ENCODE assay signal across 8 mouse cellular contexts in the genomic region with DNA sequence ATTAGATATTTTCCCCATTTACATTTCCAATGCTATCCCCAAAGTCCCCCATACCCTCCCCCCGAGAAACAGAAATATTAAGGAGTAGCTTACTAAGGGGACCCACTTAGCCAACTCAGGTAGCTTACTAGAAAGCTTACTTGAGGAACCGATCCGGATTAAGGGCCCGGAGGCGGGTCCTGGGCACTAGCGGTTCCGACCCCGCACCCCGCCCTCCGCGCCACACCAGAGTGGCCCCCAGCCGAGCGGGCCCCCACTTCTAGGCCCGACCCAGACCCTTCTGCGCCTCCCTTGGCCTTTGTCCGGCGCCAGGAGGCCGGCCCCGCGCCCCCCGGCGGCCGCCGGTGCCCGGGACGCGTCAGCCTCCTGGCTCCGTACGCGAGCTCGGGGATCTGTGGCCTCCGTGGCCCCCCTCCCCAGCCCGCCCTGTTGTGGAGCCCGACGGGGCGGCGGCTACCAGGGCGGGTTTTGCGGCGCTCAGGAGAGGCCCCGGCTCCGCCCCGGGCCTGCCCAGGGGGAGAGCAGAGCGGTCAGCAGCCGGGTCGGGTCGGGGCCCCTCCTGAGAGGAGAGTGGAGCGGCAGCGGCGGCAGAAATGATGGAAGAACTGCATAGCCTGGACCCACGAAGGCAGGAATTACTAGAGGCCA.
DNase-seq lines count a peak whose midpoint lies in the region; ATAC-seq lines count a peak whose summit lies in the region.
"Not testable (repeated sequence)": the region's sequence is repeated elsewhere in the genome, so short reads cannot be mapped to it uniquely, and the experiment has no call there.

No protein-coding gene starts in this region.

- not testable (repeated sequence) for H3K36me3 ChIP-seq in erythroblast, embryonic 14.5 days (ENCODE audit: control insufficient read depth); heart, embryonic 10.5 days; hindbrain, embryonic 14.5 days (replicated peaks; ENCODE audit: control insufficient read depth, insufficient read depth); lung, embryonic 15.5 days; neural tube, embryonic 13.5 days

- intact Hi-C loops in left cerebral cortex, postnatal 4 days (cut with DNase I), result not testable (repeated sequence)

- peak; percentile 87 for ATAC-seq in hindbrain, embryonic 14.5 days (ENCODE audit: low FRiP score)
- peak; percentile 70; the same call in 1 of the 2 replicates for ATAC-seq in lung, embryonic 15.5 days (ENCODE audit: borderline replicate concordance, extremely low read depth, low FRiP score, low TSS enrichment)
- ATAC-seq in neural tube, embryonic 13.5 days (ENCODE audit: low read depth), result peak; percentile 93

- 4% methylated on average over 34 of the region's 51 CpGs for WGBS in heart, embryonic 10.5 days
- WGBS in hindbrain, embryonic 14.5 days, result 12% methylated on average over 30 of the region's 51 CpGs
- WGBS in lung, embryonic 15.5 days, result 5% methylated on average over 43 of the region's 51 CpGs
- 8% methylated on average over 43 of the region's 51 CpGs for WGBS in neural tube, embryonic 13.5 days

- H3K4me2 ChIP-seq in hindbrain, embryonic 14.5 days (replicated peaks), result peak overlapping the region; percentile 47
- peak overlapping the region; percentile 45 for H3K4me2 ChIP-seq in lung, embryonic 15.5 days
- H3K4me2 ChIP-seq in neural tube, embryonic 13.5 days, result peak overlapping the region; percentile 49

- DNase-seq in adrenal gland, postnatal 10 days, result peak; percentile 33
- DNase-seq in heart, embryonic 10.5 days (ENCODE audit: low spot score), result peak; percentile 42
- not testable (repeated sequence) for DNase-seq in hindbrain, embryonic 14.5 days (ENCODE audit: low spot score)
- DNase-seq in left cerebral cortex, postnatal 4 days, result peak; percentile 0
- peak; percentile 2 for DNase-seq in urinary bladder, postnatal 14 days (ENCODE audit: low spot score)

- H3K4me3 ChIP-seq in erythroblast, embryonic 14.5 days (replicated peaks), result peak overlapping the region; percentile 39
- H3K4me3 ChIP-seq in heart, embryonic 10.5 days, result peak overlapping the region; percentile 48
- H3K4me3 ChIP-seq in hindbrain, embryonic 14.5 days (replicated peaks; ENCODE audit: low read length), result peak overlapping the region; percentile 34
- 0 out of 2 replicates have a peak overlapping the region, but pooled peaks have one; percentile 21 for H3K4me3 ChIP-seq in lung, embryonic 15.5 days
- peak overlapping the region; percentile 34 for H3K4me3 ChIP-seq in neural tube, embryonic 13.5 days

- H3K9me3 ChIP-seq in erythroblast, embryonic 14.5 days (ENCODE audit: control insufficient read depth, low read length); heart, embryonic 10.5 days; hindbrain, embryonic 14.5 days (ENCODE audit: control insufficient read depth, low read length); lung, embryonic 15.5 days; neural tube, embryonic 13.5 days: not testable (repeated sequence)

- H3K27me3 ChIP-seq in erythroblast, embryonic 14.5 days (ENCODE audit: control insufficient read depth); heart, embryonic 10.5 days (ENCODE audit: insufficient read depth, poor library complexity, severe bottlenecking); hindbrain, embryonic 14.5 days (ENCODE audit: control insufficient read depth, insufficient read depth, low read length); lung, embryonic 15.5 days; neural tube, embryonic 13.5 days: not testable (repeated sequence)

- 0 out of 2 replicates have a peak overlapping the region, but pooled peaks have one; percentile 10 for H3K27ac ChIP-seq in heart, embryonic 10.5 days
- not testable (repeated sequence) for H3K27ac ChIP-seq in hindbrain, embryonic 14.5 days; lung, embryonic 15.5 days; neural tube, embryonic 13.5 days (replicated peaks)

- H3K4me1 ChIP-seq in erythroblast, embryonic 14.5 days (ENCODE audit: control insufficient read depth); heart, embryonic 10.5 days; hindbrain, embryonic 14.5 days (replicated peaks; ENCODE audit: control insufficient read depth, insufficient read depth, low read length); lung, embryonic 15.5 days; neural tube, embryonic 13.5 days (replicated peaks): not testable (repeated sequence)

- peak overlapping the region; percentile 45; the same call in 1 of the 2 replicates for H3K9ac ChIP-seq in hindbrain, embryonic 14.5 days
- H3K9ac ChIP-seq in lung, embryonic 15.5 days, result not testable (repeated sequence)
- peak overlapping the region; percentile 56 for H3K9ac ChIP-seq in neural tube, embryonic 13.5 days
